Mouse (Mus musculus) forebrain, embryonic 14.5 days (tissue): ENCODE results near the gene Sgcb. TPM values are rescaled to one million over a fixed set of nuclear protein-coding genes. Genes with fewer than 3 reads are reported as not detected.
A peak's percentile ranks its signal among the peaks of the same experiment; 100 is the strongest.
"Not testable (repeated sequence)": the region's sequence is repeated elsewhere in the genome, so short reads cannot be mapped to it uniquely, and the experiment has no call there.

Experiments used
- ATAC-seq: fragments of 200-750 bp; cut with Nextera tagmentation; 2 replicates; pipeline ENCODE4 v1.8.0; 2017; ENCODE audit warnings: mild to moderate bottlenecking, moderate library complexity
- DNase-seq: peaks from one replicate; pipeline ENCODE4 v3.0.0-alpha.2; 2015; ENCODE audit warnings: low spot score
- H3K27ac ChIP-seq: fragments of 300-500 bp; sonication (generic); 2 replicates; pipeline ENCODE4 v1.5.1; 2014; ENCODE audit warnings: low read depth, mild to moderate bottlenecking, control low read depth, low read length, moderate library complexity
- H3K27me3 ChIP-seq: fragments of 300-500 bp; sonication (generic); replicated peaks from 2 replicates; pipeline ENCODE4 v1.6.1; 2014; ENCODE audit warnings: low read length, control low read depth, mixed read lengths; ENCODE audit not compliant: control insufficient read depth, insufficient read depth
- H3K36me3 ChIP-seq: fragments of 300-500 bp; sonication (generic); 2 replicates; pipeline ENCODE4 v1.6.1; 2014; ENCODE audit warnings: low read length, control low read depth; ENCODE audit not compliant: control insufficient read depth, insufficient read depth
- H3K4me1 ChIP-seq: fragments of 300-500 bp; sonication (generic); 2 replicates; pipeline ENCODE4 v1.6.1; 2014; ENCODE audit warnings: antibody characterized with exemption, low read length, control low read depth; ENCODE audit not compliant: control insufficient read depth, insufficient read depth
- H3K4me2 ChIP-seq: fragments of 300-500 bp; sonication (generic); 2 replicates; pipeline ENCODE4 v1.6.1; 2014; ENCODE audit warnings: mild to moderate bottlenecking, control low read depth, low read length
- H3K4me3 ChIP-seq: fragments of 300-500 bp; sonication (generic); 2 replicates; pipeline ENCODE4 v1.5.1; 2014; ENCODE audit warnings: low read depth, low read length, control low read depth
- H3K9ac ChIP-seq: fragments of 300-500 bp; sonication (generic); 2 replicates; pipeline ENCODE4 v1.6.1; 2014; ENCODE audit warnings: mild to moderate bottlenecking, low read length, control low read depth, moderate library complexity
- H3K9me3 ChIP-seq: fragments of 300-500 bp; sonication (generic); replicated peaks from 2 replicates; pipeline ENCODE4 v1.6.1; 2016; ENCODE audit warnings: low read length, control low read depth, mixed read lengths; ENCODE audit not compliant: control insufficient read depth
- WGBS: fragments of 180-500 bp; shearing (Covaris S2); extraction: QIAGEN DNeasy Blood & Tissue Kit; methylation state at CpG from one replicate; pipeline ENCODE4 v1.1.7; 2014; 5-methylcytosine and 5-hydroxymethylcytosine counted together
- polyA plus RNA-seq: library from polyadenylated mRNA; unstranded; fragments of >200 nt; fragmentation: Nextera tagmentation; extraction: Ambion mirVana; gene quantifications from 2 replicates; pipeline ENCODE4 v1.2.1, GENCODE M21; 2014

The Sgcb gene
- polyA plus RNA-seq, 1 experiment from 2014 or later: 20.9 TPM

DNA sequence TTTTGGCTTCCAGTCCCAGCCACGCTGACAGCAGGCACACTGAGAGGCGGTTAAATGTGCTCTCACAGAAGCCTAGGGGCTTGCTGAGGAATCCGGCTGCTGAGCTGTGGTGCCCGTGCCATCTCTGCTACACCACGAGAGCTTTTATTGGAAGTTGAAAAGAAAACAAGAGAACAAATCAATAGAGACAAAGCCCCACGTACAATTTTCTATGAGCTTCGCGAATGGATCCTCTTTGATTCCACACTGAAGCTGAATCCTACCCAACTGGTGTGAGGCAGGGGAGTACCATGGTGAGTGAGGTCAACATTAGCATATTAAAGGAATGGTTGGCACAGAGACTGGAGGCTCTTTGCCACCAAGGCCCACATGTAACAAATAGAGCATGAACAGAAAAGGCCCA is 46.2 kb downstream of the Sgcb start:
- DNase-seq (peak; percentile 56), ATAC-seq (peak; percentile 68)
- Histone ChIP-seq H3K36me3 (no peaks in the 10 kb centered on the region), H3K9me3 (no peaks in the 10 kb centered on the region), H3K4me1 (peaks cover 11% of the 10 kb centered on the region), H3K27me3 (no peaks in the 10 kb centered on the region), H3K9ac (no peak overlapping the region), H3K4me2 (no peak overlapping the region), H3K4me3 (no peak overlapping the region), H3K27ac (no peak overlapping the region)
- 18% methylated on average over 8 of the region's 8 CpGs for WGBS

DNA sequence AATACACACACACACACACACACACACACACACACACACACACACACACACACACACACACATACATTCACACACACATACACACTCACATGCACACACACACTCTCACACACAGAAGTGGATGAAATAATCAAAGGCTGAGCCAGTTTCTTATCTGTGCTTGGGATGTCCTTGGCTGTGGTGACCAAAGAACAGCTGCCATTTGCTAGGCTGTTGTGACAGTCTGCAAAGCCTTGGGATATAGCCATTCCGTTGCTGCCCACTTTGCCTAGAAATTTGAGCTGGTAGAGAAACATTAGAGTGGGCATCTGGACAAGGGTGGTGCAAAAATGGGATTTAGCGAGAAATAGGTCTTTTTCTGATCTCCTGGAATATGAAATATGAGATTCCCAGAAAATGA is 47.6 kb downstream of the Sgcb start:
- DNase-seq: no peak
- H3K4me2 ChIP-seq: no peak overlapping the region
- no peaks in the 10 kb centered on the region for H3K36me3 ChIP-seq
- ATAC-seq: no peak
- H3K27ac ChIP-seq: no peak overlapping the region
- 88% methylated on average over 2 of the region's 2 CpGs for WGBS
- H3K9ac ChIP-seq: no peak overlapping the region
- H3K27me3 ChIP-seq: no peaks in the 10 kb centered on the region
- H3K9me3 ChIP-seq: no peaks in the 10 kb centered on the region
- H3K4me1 ChIP-seq: peaks cover 11% of the 10 kb centered on the region
- H3K4me3 ChIP-seq: no peak overlapping the region

GRCm38 (mm10) chr5:73598943-73599695 is 48.5 kb downstream of the Sgcb start:
- ATAC-seq (peak; percentile 59), DNase-seq (peak; percentile 66)
- no peak overlapping the region for H3K9ac ChIP-seq
- no peaks in the 10 kb centered on the region for H3K36me3 ChIP-seq
- H3K27ac ChIP-seq: no peak overlapping the region
- 59% methylated on average over 5 of the region's 5 CpGs for WGBS
- H3K4me2 ChIP-seq: no peak overlapping the region
- H3K4me3 ChIP-seq: no peak overlapping the region
- no peaks in the 10 kb centered on the region for H3K27me3 ChIP-seq
- H3K9me3 ChIP-seq: no peaks in the 10 kb centered on the region
- H3K4me1 ChIP-seq: peaks cover 11% of the 10 kb centered on the region

- H3K4me1 ChIP-seq: peaks cover 6% of the 10 kb centered on the region; the same call in 1 of the 2 replicates
- no peaks in the 10 kb centered on the region for H3K36me3 ChIP-seq
- 86% methylated on average over 3 of the region's 3 CpGs for WGBS
- ATAC-seq (no peak), DNase-seq (no peak)
- no peak overlapping the region for H3K4me3 ChIP-seq
- H3K27me3 ChIP-seq: no peaks in the 10 kb centered on the region
- no peak overlapping the region for H3K9ac ChIP-seq
- no peak overlapping the region for H3K27ac ChIP-seq
- no peak overlapping the region for H3K4me2 ChIP-seq
- no peaks in the 10 kb centered on the region for H3K9me3 ChIP-seq
These were observed 60.5 kb downstream of the Sgcb start for GRCm38 (mm10) chr5:73587119-73587518.

GRCm38 (mm10) chr5:73586597-73586996 is 61.0 kb downstream of the Sgcb start:
- 63% methylated on average over 4 of the region's 4 CpGs for WGBS
- no peak overlapping the region for H3K27ac ChIP-seq
- no peaks in the 10 kb centered on the region for H3K36me3 ChIP-seq
- no peak for DNase-seq
- H3K4me3 ChIP-seq: no peak overlapping the region
- no peaks in the 10 kb centered on the region for H3K27me3 ChIP-seq
- no peaks in the 10 kb centered on the region for H3K9me3 ChIP-seq
- H3K4me2 ChIP-seq: no peak overlapping the region
- H3K9ac ChIP-seq: no peak overlapping the region
- no peak for ATAC-seq
- peaks cover 6% of the 10 kb centered on the region; the same call in 1 of the 2 replicates for H3K4me1 ChIP-seq

DNA sequence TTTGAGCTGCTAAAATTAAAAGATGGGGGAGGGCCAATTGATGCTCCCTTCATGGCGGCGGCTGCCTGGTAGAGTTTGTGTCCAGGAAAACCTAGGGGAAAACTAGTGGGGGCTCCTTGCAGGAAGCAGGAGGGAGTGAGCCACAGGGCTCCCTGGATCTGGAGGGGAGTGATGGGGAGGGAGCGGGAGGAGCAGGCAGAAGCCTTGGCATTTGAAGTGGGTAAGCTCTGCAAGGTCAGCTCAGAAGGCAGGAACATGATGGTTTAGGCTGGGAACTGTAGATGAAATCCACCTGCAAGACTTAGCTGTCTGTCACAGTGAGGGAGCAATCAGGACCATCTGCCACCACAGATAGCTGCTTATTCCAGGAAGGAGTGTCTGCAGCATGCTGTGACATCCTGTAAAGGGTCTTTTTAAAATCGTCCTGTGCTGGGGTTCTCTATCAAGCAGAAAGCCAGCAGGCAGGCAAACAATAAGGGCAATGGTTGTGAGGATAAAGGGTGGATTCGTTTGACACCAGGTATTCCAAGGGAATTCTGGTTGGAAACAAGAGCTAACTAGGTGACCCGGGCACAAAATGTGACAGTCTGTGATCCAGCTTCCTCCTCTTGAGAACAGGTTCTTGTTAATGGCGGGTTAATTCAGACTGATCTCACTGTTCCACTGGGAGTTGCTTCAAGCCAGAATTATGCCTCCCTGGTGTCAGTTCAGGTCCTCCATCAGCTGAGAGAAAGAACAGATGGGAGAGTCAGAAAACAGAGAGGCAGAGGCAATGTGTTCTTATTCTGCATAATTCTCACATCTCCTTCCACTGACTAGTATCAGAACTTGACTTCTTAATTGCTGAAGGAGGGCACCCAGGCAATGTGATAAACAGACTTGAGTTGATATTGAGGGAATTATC is 62.1 kb downstream of the Sgcb start:
- Histone ChIP-seq H3K4me2 (no peak overlapping the region), H3K27ac (peak overlapping the region; percentile 80), H3K36me3 (no peaks in the 10 kb centered on the region), H3K4me1 (peaks cover 6% of the 10 kb centered on the region; the same call in 1 of the 2 replicates), H3K9ac (no peak overlapping the region), H3K9me3 (no peaks in the 10 kb centered on the region), H3K27me3 (no peaks in the 10 kb centered on the region), H3K4me3 (no peak overlapping the region)
- ATAC-seq (peak; percentile 88), DNase-seq (peak; percentile 59)
- WGBS: 31% methylated on average over 7 of the region's 7 CpGs

DNA sequence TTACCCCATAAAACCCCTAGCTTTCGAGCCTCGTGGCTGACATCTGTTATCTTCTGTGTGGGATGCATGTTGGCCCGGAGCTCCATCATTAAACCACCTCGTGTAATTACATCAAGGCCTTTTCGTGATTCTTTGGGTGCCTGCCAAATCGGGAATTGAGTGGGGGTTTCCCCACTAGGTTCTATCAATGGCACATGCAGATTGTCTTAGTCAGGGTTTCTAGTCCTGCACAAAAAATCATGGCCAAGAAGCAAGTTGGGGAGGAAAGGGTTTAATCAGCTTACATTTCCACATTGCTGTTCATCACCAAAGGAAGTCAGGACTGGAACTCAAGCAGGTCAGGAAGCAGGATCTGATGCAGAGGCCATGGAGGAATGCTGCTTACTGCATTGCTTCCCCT is 63.6 kb downstream of the Sgcb start:
- H3K27me3 ChIP-seq, DNase-seq, H3K4me3 ChIP-seq, H3K4me2 ChIP-seq, H3K36me3 ChIP-seq, H3K9me3 ChIP-seq, H3K4me1 ChIP-seq, H3K9ac ChIP-seq, H3K27ac ChIP-seq: not testable (repeated sequence)
- ATAC-seq: peak; percentile 21; the same call in 1 of the 2 replicates
- WGBS: 33% methylated on average over 6 of the region's 6 CpGs
